Mouse (Mus musculus) ES-E14 (cell line): ENCODE data around the gene Gm29609. TPM values are rescaled to one million over a fixed set of nuclear protein-coding genes. Genes with fewer than 3 reads are reported as not detected.

Experiments
- DNase-seq: peaks from one replicate; pipeline ENCODE4 v3.0.0-alpha.2; 2013; ENCODE audit warnings: low read depth, low spot score
- H3K27ac ChIP-seq: 2 replicates; pipeline ENCODE4 v1.5.1; 2012; ENCODE audit warnings: low read depth, mild to moderate bottlenecking, low read length, moderate library complexity, mixed read lengths; ENCODE audit not compliant: poor library complexity, insufficient read depth, severe bottlenecking
- H3K36me3 ChIP-seq: 2 replicates; pipeline ENCODE4 v1.6.1; 2012; ENCODE audit warnings: mild to moderate bottlenecking, low read length, moderate library complexity, mixed read lengths; ENCODE audit not compliant: control insufficient read depth, poor library complexity, insufficient read depth, severe bottlenecking
- H3K4me1 ChIP-seq, 2 experiments: fragments of 150-350 bp in 1 of 2; sonication (generic) in 1 of 2; 2 replicates each; pipeline ENCODE4 v1.6.1; 2012; ENCODE audit warnings: low read length in 2 of 2, mild to moderate bottlenecking in 1 of 2, mixed read lengths in 1 of 2; ENCODE audit not compliant: control insufficient read depth in 2 of 2, insufficient read depth in 2 of 2, poor library complexity in 1 of 2
- H3K4me3 ChIP-seq, 2 experiments: fragments of 150-350 bp in 1 of 2; sonication (generic) in 1 of 2; 2 replicates each; pipeline ENCODE4 v1.5.1; 2012; ENCODE audit warnings: low read length in 2 of 2, low read depth in 1 of 2, mild to moderate bottlenecking in 1 of 2, mixed read lengths in 1 of 2; ENCODE audit not compliant: insufficient read depth in 1 of 2, poor library complexity in 1 of 2, severe bottlenecking in 1 of 2
- H3K9ac ChIP-seq: 2 replicates; pipeline ENCODE4 v1.6.1; 2012; ENCODE audit warnings: low read depth, mild to moderate bottlenecking, low read length, mixed read lengths; ENCODE audit not compliant: poor library complexity, insufficient read depth, severe bottlenecking
- H3K9me3 ChIP-seq: fragments of 150-350 bp; sonication (generic); 2 replicates; pipeline ENCODE4 v1.6.1; 2012; ENCODE audit warnings: low read depth, mild to moderate bottlenecking, low read length; ENCODE audit not compliant: control insufficient read depth, insufficient read depth
- CHD2 ChIP-seq: IDR thresholded peaks from 2 replicates; pipeline ENCODE4 v1.6.1; 2014; ENCODE audit warnings: mild to moderate bottlenecking, low read depth, low read length, inconsistent platforms
- HCFC1 ChIP-seq: IDR thresholded peaks from 2 replicates; pipeline ENCODE4 v1.6.1; 2012; ENCODE audit warnings: low read length, inconsistent platforms, borderline replicate concordance; ENCODE audit not compliant: insufficient read depth
- MAFK ChIP-seq: IDR thresholded peaks from 2 replicates; pipeline ENCODE4 v1.6.1; 2014; ENCODE audit warnings: mild to moderate bottlenecking, low read depth, low read length, inconsistent platforms; ENCODE audit not compliant: insufficient read depth
- ZC3H11A ChIP-seq: IDR thresholded peaks from 2 replicates; pipeline ENCODE4 v1.6.1; 2012; ENCODE audit warnings: low read depth, mild to moderate bottlenecking, inconsistent platforms, low read length, borderline replicate concordance
- ZNF384 ChIP-seq: IDR thresholded peaks from 2 replicates; pipeline ENCODE4 v1.6.1; 2012; ENCODE audit warnings: low read depth, low read length, inconsistent platforms
- in situ Hi-C, 2 experiments: fragments of 600-800 bp; cut with MboI; formaldehyde crosslinking; loops; one replicate each; pipeline ENCODE4 v1.15.1; 2025; ENCODE audit warnings: low sequenced_read_pairs in 2 of 2, inconsistent platforms in 1 of 2; ENCODE audit not compliant: unreplicated experiment in 2 of 2
- total RNA-seq: library from RNA; depleted of rRNA; stranded (reverse); fragments of 300-350 nt; gene quantifications from 2 replicates; pipeline ENCODE4 v1.2.3, GENCODE M21; 2012

Gm29609 gene
- total RNA-seq, 1 experiment = 3.1 TPM

DNA sequence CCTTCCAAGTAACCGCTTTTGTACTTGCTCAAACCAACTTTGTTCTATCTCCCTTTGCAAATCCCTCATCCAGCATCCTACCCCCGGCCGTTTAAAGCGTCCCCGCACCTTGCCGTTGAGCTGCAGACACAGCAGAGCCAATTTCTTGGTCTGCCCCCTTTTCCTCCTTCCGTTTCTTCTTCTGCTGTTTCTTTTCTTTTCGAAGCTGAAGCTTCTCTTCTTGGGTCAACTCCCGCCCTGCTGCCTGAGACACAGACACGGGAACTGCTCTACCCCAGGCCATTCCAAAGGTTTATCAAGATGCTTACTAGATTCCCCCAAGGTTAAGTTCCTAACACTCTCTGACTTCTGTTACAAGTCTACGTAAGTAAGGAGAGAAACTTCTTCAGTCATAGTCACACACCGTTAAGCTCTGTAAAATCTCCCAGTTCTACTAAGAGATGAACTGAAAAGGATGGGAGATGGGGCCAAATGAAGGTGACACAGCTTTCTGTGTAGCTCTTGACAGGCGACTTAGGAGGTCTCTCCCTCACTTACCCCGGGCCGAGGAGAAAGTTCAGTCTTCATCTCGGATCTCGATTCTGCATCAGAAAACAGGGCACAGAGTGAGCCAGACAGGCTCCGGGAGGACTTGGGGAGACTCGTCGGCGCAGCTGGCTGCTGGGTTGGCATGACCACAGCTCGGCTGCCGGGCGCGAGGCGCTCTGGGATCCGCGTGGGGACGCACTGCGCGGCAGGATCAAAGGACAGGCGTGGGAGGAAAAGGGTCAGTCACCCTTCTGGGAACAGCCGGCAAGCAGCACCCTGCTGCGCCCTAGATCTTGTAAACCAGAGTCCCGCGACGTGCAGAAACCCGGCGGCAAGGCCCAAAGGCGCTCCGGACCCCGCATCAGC is 12.6 kb upstream of the Gm29609 start:
- peaks cover 44% of the 10 kb centered on the region for H3K36me3 ChIP-seq
- H3K27ac ChIP-seq = peak overlapping the region; percentile 41; the same call in 1 of the 2 replicates
- H3K9me3 ChIP-seq = no peaks in the 10 kb centered on the region
- no peak for DNase-seq
- TF ChIP-seq ZC3H11A (no peak), HCFC1 (no peak), ZNF384 (no peak), CHD2 (no peak), MAFK (no peak)
- H3K4me3 ChIP-seq = peak overlapping the region; percentile 76 to 92
- H3K9ac ChIP-seq = peak overlapping the region; percentile 85
- H3K4me1 ChIP-seq = peaks cover 8 to 9% of the 10 kb centered on the region in 2 experiments
- in situ Hi-C loops = no loop called here

DNA sequence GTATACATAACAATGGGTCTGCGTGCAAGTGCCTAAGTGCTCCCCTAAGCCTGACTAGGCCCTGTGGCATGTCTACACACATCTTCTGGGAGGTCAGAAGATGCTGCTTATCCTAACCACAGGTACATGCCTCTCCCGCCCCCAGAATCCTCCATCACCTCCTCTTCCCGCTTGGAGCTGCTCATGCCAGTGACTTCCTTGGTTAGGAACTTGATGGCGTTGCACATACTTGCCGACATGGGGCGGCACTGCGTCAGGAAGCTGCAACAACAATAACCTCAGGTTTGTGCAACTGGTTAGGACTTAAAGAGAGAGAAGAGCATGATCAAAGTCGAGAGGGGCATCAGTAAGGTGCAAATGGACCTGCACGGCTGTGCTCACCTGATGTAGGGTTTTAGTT is 10.5 kb upstream of the Gm29609 start:
- Histone ChIP-seq H3K36me3 (peaks cover 27% of the 10 kb centered on the region), H3K9me3 (no peaks in the 10 kb centered on the region), H3K27ac (no peak overlapping the region), H3K9ac (no peak overlapping the region), H3K4me3 (no peak overlapping the region), H3K4me1 (peaks cover 6 to 9% of the 10 kb centered on the region in 2 experiments)
- in situ Hi-C loops = no loop called here
- TF ChIP-seq MAFK (no peak), HCFC1 (no peak), ZNF384 (no peak), ZC3H11A (no peak), CHD2 (no peak)
- no peak for DNase-seq

DNA sequence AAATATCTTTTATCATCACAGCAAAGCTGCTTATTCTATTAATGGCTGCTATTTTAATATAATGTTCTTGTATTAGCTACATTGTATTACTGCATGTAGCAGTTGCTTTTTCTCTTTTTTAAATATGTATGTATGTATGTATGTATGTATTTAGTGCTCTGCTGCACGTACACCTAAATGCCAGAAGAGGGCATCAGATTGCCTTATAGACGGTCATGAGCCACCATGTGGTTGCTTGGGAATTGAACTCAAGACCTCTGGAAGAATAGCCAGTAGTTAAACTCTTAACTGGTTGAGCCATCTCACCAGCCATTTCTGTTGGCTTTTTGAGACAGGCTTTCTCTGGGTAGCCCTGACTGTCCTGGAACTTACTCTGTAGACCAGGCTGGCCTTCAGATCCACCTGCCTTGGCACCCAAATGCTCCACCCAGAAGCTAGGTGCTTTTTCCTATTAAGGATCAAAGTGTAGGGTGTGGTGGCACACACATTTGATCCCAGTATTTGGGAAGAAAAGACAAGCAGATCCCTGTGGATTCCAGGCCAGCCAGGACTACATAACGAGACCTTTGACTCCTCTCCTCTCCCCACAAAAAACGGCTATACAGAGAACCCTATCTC is 8.6 kb upstream of the Gm29609 start:
- Histone ChIP-seq H3K9me3 (no peaks in the 10 kb centered on the region), H3K27ac (no peak overlapping the region), H3K4me1 (peaks cover 0 to 2% of the 10 kb centered on the region in 2 experiments; a peak in 2 of 4 replicates), H3K9ac (no peak overlapping the region), H3K36me3 (peaks cover 27% of the 10 kb centered on the region), H3K4me3 (no peak overlapping the region)
- peak; percentile 13 for DNase-seq
- no peak; the same call in 1 of the 2 replicates for TF ChIP-seq ZC3H11A
- TF ChIP-seq CHD2 = no peak
- no peak for TF ChIP-seq HCFC1
- TF ChIP-seq MAFK = no peak
- TF ChIP-seq ZNF384 = no peak
- in situ Hi-C loops = no loop called here

DNA sequence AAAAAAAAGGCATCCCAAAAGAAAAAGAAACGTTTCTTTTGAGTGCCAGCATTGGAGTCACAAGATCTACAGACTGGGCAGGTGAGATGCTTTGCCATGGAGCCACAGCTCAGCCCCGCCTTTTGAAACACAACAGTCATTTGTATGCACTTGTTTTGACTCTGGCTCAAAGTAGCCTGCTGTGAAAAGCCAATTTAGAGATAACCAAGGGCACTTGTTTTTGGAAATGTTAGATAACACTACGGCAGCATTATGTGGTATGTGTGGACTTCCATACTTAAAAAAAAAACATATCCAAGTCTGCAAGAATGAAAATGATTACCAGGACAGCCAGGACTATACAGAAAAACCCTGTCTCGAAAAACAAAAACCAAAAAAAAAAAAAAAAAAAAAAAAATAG is 4.0 kb upstream of the Gm29609 start:
- DNase-seq = no peak
- TF ChIP-seq HCFC1 = no peak
- TF ChIP-seq ZC3H11A = no peak
- no peak for TF ChIP-seq ZNF384
- no peak for TF ChIP-seq CHD2
- TF ChIP-seq MAFK = no peak
- Histone ChIP-seq H3K36me3 (peaks cover 7% of the 10 kb centered on the region), H3K4me1 (peaks cover 2% of the 10 kb centered on the region in 2 experiments; a peak in 2 of 4 replicates), H3K9ac (no peak overlapping the region), H3K4me3 (no peak overlapping the region), H3K27ac (no peak overlapping the region), H3K9me3 (no peaks in the 10 kb centered on the region)
- in situ Hi-C loops = no loop called here
